Mouse (Mus musculus): Measurements from ENCODE around the gene Riox2.
A peak's percentile ranks its signal among the peaks of the same experiment; 100 is the strongest.
"Not testable (repeated sequence)": the region's sequence is repeated elsewhere in the genome, so short reads cannot be mapped to it uniquely, and the experiment has no call there.

The Riox2 gene

DNA sequence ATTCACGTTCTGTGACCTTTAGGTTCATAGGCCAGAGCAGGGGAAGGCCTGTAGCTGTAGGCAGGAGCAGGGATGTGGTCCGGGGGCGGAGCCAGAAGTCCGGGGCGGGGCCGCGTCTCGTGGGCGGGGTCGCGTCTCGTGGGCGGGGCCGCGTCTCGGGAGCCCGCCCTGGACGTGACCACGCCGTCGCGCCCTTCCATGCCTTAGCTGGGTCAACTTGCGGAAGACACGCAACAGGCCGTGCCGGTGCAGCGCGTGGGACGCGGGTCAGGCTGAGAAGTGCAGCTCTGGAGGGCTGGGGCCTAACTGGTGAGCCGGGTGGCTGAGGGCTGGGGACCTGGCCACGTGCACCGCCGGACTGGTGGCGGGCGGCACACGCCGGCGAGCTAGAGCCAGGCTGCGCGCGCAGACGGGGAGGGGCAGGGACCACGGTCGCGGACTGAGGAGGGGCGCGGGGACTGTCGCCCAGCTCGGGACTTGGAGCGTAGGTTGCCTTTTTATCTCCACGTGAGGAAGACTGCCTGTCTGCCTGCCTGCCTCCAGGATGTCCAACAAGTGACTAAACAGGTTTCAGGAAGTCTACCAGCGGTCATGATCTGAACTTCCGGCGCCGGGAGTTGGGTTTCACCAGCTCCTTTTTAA is at the start of gene Riox2:
TSS of gene Riox2 (plus strand) at position 139 of the 642 bp plus-strand sequence.
- peak; percentile 42 to 78 for DNase-seq (ENCODE audit: low spot score in 2 of 2)

GRCm38 (mm10) chr16:59427960-59428359 is 43.6 kb upstream of the Riox2 start:
- DNase-seq (ENCODE audit: low spot score in 2 of 2): no peak

- DNase-seq (ENCODE audit: low spot score in 2 of 2): no peak
These were observed 38.4 kb upstream of the Riox2 start for GRCm38 (mm10) chr16:59433181-59433580.

DNA sequence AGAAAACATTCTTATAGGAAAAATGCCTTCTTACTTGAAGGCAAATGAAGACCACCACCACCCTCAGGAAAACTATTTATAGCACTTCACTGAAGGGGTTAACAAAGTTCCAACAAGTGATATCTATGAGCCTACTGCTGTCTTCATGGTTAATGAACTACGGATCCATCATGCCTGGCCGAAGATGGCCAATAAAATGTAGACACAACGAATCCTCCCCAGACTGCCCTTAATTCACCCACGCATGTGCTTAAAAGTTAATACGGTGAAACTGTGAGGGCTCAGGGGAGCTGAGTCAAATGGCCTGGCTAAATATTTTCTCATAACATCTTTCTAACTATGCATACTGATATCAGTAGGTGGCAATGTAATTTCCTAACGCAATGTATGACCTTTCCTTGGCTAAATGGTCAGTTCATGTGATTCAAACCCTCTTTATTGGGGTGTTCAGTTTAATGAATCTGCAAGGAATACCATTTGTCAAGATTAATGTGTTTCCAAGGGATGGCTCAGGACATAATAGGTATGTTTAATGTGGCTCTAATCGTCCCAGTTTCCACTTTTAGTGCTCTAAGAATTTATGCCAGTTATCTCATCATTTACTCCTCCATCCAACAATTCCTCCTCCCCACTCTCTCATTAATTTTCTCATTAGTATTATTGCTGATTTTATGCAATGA is 26.6 kb upstream of the Riox2 start:
- no peak for DNase-seq (ENCODE audit: low spot score in 2 of 2)

- no peak for DNase-seq (ENCODE audit: low spot score in 2 of 2)
These were observed 23.4 kb upstream of the Riox2 start for GRCm38 (mm10) chr16:59448181-59448580.

DNA sequence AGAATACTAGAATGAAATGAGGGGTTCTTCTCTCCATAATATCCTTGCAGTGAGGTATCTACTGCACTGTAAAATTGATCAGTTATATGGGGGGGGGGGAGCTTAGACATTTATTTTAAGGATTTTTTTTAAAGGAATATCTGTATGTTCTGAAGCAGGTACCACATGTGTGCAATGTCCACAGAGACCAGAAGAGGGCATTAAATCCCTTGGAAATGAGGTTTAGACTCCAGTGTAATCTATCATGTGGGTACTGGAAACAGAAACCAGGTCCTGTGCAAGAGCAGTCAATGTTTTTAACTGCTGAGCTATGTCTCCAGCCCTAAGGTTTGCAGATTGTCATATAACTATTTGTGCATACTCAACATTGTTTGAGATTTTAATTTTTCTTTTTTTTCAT is 22.5 kb upstream of the Riox2 start:
- DNase-seq (ENCODE audit: low spot score in 2 of 2): no peak

DNA sequence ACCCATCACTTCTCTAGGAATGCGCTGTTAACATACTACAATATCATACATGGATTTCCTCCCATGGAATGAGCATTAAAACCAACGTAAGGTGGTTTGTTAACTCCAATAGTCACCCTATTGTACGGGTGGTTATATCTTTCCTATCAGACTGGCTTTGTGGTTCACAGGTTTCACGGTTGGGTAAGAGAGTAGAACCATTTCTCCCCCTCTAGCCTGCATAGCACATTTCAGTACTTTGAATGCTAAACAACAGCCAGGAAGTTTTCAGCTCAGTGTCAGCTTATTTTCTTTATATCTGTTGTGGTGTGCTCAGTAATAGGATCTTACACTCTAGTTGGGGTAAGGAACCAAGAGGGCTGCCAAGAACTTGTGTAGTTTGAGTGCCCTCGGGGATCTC is 19.8 kb upstream of the Riox2 start:
- no peak for DNase-seq (ENCODE audit: low spot score in 2 of 2)

- DNase-seq (ENCODE audit: low spot score in 2 of 2): not testable (repeated sequence)
These were observed 12.2 kb upstream of the Riox2 start for GRCm38 (mm10) chr16:59459259-59459861.

DNA sequence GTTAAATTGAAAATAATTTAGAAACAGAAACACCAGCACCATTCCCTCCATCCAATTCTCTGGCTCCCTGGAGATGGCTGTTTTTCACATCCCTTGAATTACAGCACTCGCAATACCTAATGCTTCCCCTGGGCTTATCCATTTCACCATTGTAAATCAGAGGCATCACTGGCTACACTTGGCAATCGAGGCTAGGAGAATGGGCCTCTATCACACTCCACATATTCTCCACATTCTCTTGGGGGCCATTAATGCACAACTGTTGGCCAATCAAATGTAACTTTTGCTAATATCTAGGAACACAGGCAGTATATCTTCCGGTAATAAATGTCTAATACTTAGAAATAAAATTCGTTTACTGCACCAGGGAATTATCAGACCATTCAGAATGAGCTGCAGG is 8.0 kb upstream of the Riox2 start:
- no peak for DNase-seq (ENCODE audit: low spot score in 2 of 2)

- DNase-seq (ENCODE audit: low spot score in 2 of 2): no peak
These were observed 7.6 kb upstream of the Riox2 start for GRCm38 (mm10) chr16:59463973-59464372.

GRCm38 (mm10) chr16:59469846-59470245 is 1.7 kb upstream of the Riox2 start:
- no peak for DNase-seq (ENCODE audit: low spot score in 2 of 2)

DNA sequence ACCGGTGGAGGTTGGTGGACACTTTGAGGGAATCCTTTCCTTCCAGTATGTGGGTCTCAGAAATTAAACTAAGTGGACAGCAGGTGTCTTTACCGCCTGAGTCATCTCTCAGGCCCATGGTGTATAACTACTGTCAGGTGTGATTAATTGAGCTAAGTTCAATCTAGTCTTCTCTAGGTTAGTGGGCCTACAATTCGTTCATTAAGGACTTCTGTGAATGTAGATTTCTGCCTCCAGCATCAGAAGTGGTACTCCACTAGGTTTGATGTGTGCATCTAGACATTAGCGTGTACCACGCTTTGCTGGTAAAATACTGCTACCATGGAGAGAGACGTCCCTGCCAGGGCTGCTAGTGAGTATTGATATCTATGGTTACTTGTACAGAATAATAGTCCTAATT is 971 bp downstream of the Riox2 start:
- DNase-seq (ENCODE audit: low spot score in 2 of 2): no peak

DNA sequence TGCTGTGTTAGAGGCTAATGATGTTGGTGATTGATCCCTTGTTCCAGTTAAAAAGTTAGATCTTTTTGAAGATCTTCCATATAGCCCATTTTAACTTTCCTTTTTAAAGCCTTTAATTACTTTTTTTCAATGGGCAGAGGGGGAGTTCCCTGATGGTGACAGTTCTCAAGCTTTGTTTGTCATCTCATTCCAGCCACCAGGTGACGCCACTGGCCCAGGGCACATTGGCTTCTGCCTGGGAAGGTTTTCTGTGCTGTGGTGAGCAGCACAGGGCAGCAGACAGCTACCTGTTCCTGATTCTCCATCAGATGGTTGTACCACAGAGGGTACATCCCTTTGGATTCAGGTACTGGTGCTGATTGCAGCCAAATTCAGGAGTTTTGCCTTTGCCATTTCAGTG is 3.2 kb downstream of the Riox2 start:
- peak; percentile 31 to 63 for DNase-seq (ENCODE audit: low spot score in 2 of 2)

DNA sequence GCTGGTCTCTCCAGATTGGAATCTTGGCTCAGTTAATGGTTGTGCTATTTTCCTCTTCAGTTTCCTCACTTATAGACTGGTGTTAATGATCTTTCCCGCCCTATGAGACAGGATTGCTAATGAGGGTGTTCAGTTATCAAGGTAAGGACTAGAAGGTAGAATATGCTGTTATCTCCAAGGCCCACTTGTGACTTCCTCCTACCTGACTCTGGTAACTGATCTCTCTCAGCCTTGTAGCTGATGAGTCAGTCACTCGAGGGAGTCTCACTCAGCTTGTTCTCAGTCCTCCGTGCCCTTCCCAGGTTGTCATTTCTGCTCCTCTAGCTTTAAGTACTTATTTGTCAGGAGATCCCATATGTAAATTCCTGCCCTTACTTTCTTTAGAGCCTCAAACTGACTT is 6.4 kb downstream of the Riox2 start:
- DNase-seq (ENCODE audit: low spot score in 2 of 2): no peak

GRCm38 (mm10) chr16:59487239-59487638 is 15.7 kb downstream of the Riox2 start:
- no peak for DNase-seq (ENCODE audit: low spot score in 2 of 2)

GRCm38 (mm10) chr16:59487975-59488548 is 16.5 kb downstream of the Riox2 start:
- DNase-seq (ENCODE audit: low spot score in 2 of 2): no peak

DNA sequence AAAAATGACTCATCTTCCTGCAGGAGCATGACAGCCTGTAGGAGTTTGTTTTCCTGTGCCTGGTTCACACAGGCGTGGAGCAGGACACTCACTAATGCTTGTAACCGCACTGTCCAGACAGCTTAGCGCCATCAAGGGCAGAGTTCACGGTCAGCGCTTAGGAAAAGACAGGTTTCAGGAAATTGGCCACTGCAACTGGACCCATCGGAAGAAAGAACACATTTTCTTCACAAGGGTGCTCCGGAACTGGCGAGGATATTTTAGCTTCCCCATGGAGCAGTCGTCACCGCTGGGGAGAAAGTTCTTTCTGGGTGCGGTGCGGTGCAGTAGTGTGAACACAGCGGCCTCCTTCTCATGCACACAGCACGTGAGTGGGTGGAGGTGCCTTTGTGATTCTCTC is 21.6 kb downstream of the Riox2 start:
- DNase-seq (ENCODE audit: low spot score in 2 of 2): no peak

GRCm38 (mm10) chr16:59497947-59498346 is 26.4 kb downstream of the Riox2 start:
- DNase-seq (ENCODE audit: low spot score in 2 of 2): no peak

- no peak for DNase-seq (ENCODE audit: low spot score in 2 of 2)
These were observed 27.6 kb downstream of the Riox2 start for GRCm38 (mm10) chr16:59499180-59499579.

DNA sequence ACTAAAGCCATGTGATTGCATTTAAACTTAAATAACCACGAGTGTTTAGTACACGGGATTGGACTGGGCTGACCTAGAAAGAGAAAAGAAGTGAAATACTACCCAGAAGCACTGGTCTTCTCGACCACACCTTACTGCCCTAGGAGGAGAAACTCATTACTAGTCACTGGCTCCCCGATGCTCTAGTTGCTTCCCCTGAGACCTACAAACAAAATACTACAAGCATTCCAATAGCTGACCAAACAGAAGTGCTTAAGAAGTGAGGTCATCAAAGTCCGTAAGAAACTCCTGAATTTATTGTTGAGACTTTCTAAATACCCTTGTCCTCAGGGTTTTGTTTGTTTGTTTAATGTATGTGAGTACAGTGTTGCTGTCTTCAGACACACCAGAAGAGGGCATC is 38.3 kb downstream of the Riox2 start:
- no peak for DNase-seq (ENCODE audit: low spot score in 2 of 2)

- DNase-seq (ENCODE audit: low spot score in 2 of 2): no peak
These were observed 43.6 kb downstream of the Riox2 start for GRCm38 (mm10) chr16:59515169-59515568.

DNA sequence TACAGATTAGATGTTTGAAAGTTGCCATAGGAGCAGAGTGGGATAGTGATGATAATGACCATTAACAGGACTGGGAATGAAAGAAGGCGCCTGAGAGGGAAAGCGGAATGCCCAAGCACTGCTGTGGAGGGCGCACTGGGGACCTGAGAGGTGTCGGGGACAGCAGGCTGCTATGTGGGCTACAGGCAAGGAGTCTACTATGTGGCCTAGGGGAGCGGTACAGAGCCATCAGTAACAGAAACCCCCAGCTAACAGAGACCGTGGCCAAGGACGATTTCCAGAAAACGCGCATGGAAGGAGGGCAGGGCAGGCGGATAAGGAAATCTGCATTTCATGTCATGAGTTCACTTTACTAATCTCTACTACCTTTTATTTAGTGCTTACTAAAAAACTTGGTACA is 45.4 kb downstream of the Riox2 start:
- no peak for DNase-seq (ENCODE audit: low spot score in 2 of 2)
